Mouse (Mus musculus) liver, adult 2 months (tissue): Measurements from ENCODE around the gene Pkd2l1.

ENCODE experiments used
- CTCF ChIP-seq: fragments of 200-500 bp; IDR thresholded peaks from 2 replicates; pipeline ENCODE4 v1.5.1; 2011; ENCODE audit warnings: low read depth, low read length, control low read depth
- POLR2A ChIP-seq: fragments of 200-500 bp; IDR thresholded peaks from 2 replicates; pipeline ENCODE4 v1.6.1; 2011; ENCODE audit warnings: low read length, control low read depth; ENCODE audit not compliant: insufficient read depth; ENCODE audit errors: extremely low read depth

GRCm38 (mm10) chr19:44176741-44177140 is 15.5 kb downstream of the Pkd2l1 start:
- TF ChIP-seq POLR2A (no peak), CTCF (no peak)
